Mouse (Mus musculus) embryonic facial prominence, embryonic 13.5 days (tissue): ENCODE data around the gene Mrgprb5. TPM values are rescaled to one million over a fixed set of nuclear protein-coding genes. Genes with fewer than 3 reads are reported as not detected.
"Not testable (repeated sequence)": the region's sequence is repeated elsewhere in the genome, so short reads cannot be mapped to it uniquely, and the experiment has no call there.

Experiments
- ATAC-seq: fragments of 200-750 bp; cut with Nextera tagmentation; 2 replicates; pipeline ENCODE4 v1.8.0; 2017; ENCODE audit warnings: low read depth; ENCODE audit not compliant: insufficient number of reproducible peaks, insufficient read depth, low FRiP score, low TSS enrichment
- H3K27ac ChIP-seq: fragments of 300-500 bp; sonication (generic); 2 replicates; pipeline ENCODE4 v1.5.1; 2015; ENCODE audit warnings: moderate library complexity, mild to moderate bottlenecking, inconsistent platforms
- H3K27me3 ChIP-seq: fragments of 300-500 bp; sonication (generic); 2 replicates; pipeline ENCODE4 v1.6.1; 2015; ENCODE audit warnings: mild to moderate bottlenecking, inconsistent platforms
- H3K36me3 ChIP-seq: fragments of 300-500 bp; sonication (generic); 2 replicates; pipeline ENCODE4 v1.6.1; 2015; ENCODE audit warnings: mild to moderate bottlenecking, inconsistent platforms
- H3K4me1 ChIP-seq: fragments of 300-500 bp; sonication (generic); 2 replicates; pipeline ENCODE4 v1.6.1; 2015; ENCODE audit warnings: inconsistent platforms
- H3K4me2 ChIP-seq: fragments of 300-500 bp; sonication (generic); 2 replicates; pipeline ENCODE4 v1.6.1; 2015; ENCODE audit warnings: moderate library complexity, mild to moderate bottlenecking, inconsistent platforms
- H3K4me3 ChIP-seq: fragments of 300-500 bp; sonication (generic); 2 replicates; pipeline ENCODE4 v1.5.1; 2015; ENCODE audit warnings: mild to moderate bottlenecking, inconsistent platforms
- H3K9ac ChIP-seq: fragments of 300-500 bp; sonication (generic); 2 replicates; pipeline ENCODE4 v1.6.1; 2015; ENCODE audit warnings: mild to moderate bottlenecking, inconsistent platforms
- H3K9me3 ChIP-seq: fragments of 300-500 bp; sonication (generic); 2 replicates; pipeline ENCODE4 v1.6.1; 2016; ENCODE audit warnings: inconsistent platforms
- WGBS: fragments of 180-500 bp; shearing (Covaris S2); methylation state at CpG from one replicate; pipeline ENCODE4 v1.1.7; 2015; ENCODE audit warnings: mixed read lengths; 5-methylcytosine and 5-hydroxymethylcytosine counted together
- polyA plus RNA-seq: library from polyadenylated mRNA; unstranded; fragments of >200 nt; fragmentation: Nextera tagmentation; extraction: Ambion mirVana; gene quantifications from 2 replicates; pipeline ENCODE4 v1.2.1, GENCODE M21; 2015

Mrgprb5 gene
- polyA plus RNA-seq: not detected in 2 replicates

DNA sequence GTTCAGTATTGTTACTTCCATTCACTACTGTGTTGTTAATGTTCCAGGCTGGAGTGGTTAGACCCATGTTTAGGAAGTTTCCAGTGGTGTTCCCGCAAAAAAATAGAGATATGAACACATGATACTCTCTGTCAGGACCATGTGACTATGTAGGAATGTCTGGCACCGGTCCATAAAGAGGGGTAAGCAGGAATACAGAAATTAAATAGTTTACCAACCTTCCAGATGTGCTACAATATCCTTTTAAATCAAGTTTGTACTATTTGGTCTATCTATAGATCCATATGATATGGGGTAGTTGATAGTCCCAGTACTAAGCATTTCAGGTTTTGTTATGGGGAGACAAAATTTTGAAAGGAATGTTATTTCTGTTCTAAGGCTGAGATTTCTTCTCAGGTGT lies at the start of gene Mrgprb5:
TSS of gene Mrgprb5 (minus strand) at position 101 of the 400 bp plus-strand sequence.
- H3K27me3 ChIP-seq: no peaks in the 10 kb centered on the region
- H3K27ac ChIP-seq: no peak within 1 kb of the TSS
- H3K9ac ChIP-seq: no peak within 1 kb of the TSS
- no peaks in the 10 kb centered on the region for H3K4me1 ChIP-seq
- H3K4me3 ChIP-seq: no peak within 1 kb of the TSS
- H3K36me3 ChIP-seq: no peaks in the 10 kb centered on the region
- H3K4me2 ChIP-seq: no peak within 1 kb of the TSS
- no peaks in the 10 kb centered on the region for H3K9me3 ChIP-seq
- ATAC-seq: no peak
- WGBS: 77% methylated on average over 2 of the region's 2 CpGs

DNA sequence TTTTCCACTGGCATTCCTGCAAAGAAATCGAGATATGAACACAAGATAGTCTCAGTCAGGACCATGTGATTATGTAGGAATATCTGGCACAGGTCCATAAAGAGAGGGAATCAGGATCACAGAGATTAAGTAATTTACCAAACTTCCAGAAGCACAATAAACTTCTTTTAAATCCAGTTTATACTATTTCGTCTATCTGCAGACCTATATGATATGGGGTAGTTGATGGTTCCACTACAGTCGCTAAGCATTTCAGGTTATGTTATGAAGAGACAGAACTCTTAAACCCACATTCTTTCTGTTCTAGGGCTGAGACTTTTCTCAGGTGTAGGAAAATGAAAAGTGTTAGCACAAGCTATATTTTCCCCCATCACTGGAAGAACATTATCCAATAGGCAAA lies 30.4 kb upstream of the Mrgprb5 start, which contains the start of gene Mrgprb4:
TSS of gene Mrgprb4 (minus strand) at position 101 of the 400 bp plus-strand sequence.
- H3K36me3 ChIP-seq: no peaks in the 10 kb centered on the region
- H3K4me1 ChIP-seq: no peaks in the 10 kb centered on the region
- H3K9me3 ChIP-seq: 0 out of 2 replicates have a peak, but pooled peaks cover 4% of the 10 kb centered on the region
- no peak within 1 kb of the TSS for H3K4me3 ChIP-seq
- H3K27ac ChIP-seq: no peak within 1 kb of the TSS
- no peak within 1 kb of the TSS for H3K4me2 ChIP-seq
- WGBS: 85% methylated on average over 3 of the region's 3 CpGs
- no peak for ATAC-seq
- no peaks in the 10 kb centered on the region for H3K27me3 ChIP-seq
- no peak within 1 kb of the TSS for H3K9ac ChIP-seq

GRCm38 (mm10) chr7:48167471-48167870 lies 1.3 kb downstream of the Mrgprb5 start:
- ATAC-seq: no peak
- Histone ChIP-seq H3K4me2 (no peak overlapping the region), H3K4me1 (no peaks in the 10 kb centered on the region), H3K36me3 (no peaks in the 10 kb centered on the region), H3K9me3 (no peaks in the 10 kb centered on the region), H3K27ac (no peak overlapping the region), H3K4me3 (no peak overlapping the region), H3K9ac (no peak overlapping the region), H3K27me3 (no peaks in the 10 kb centered on the region)
- 79% methylated on average over 2 of the region's 2 CpGs for WGBS

DNA sequence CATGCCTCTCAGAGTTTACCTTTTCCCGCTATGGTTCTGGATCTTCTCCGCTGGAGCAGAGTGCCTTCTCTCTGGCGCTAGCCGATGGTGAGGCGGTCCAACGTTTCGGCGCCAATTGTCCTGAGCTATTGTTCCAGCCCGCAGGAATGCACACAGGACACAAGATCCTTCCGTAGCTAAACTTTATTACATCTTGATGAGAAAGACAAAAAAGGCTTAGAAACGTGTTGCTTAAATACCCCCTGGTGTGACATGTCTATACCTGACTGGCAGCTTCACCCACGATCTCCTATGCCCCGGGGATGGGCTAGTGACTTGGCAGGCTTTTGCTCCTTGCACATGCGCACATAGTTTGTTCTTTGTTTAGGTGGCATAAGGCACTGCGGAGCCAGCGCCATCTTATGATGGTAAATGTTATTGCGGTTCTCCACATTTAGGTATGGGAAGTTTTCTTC lies 30.5 kb downstream of the Mrgprb5 start:
- 0 out of 2 replicates have a peak, but pooled peaks have one; percentile 52 for ATAC-seq
- H3K4me3 ChIP-seq: peak overlapping the region; percentile 59
- no peaks in the 10 kb centered on the region for H3K27me3 ChIP-seq
- WGBS: 2% methylated on average over 17 of the region's 17 CpGs
- H3K9ac ChIP-seq: peak overlapping the region; percentile 83
- peaks cover 11% of the 10 kb centered on the region; the same call in 1 of the 2 replicates for H3K9me3 ChIP-seq
- peaks cover 4% of the 10 kb centered on the region for H3K4me1 ChIP-seq
- no peaks in the 10 kb centered on the region for H3K36me3 ChIP-seq
- H3K4me2 ChIP-seq: peak overlapping the region; percentile 80
- H3K27ac ChIP-seq: peak overlapping the region; percentile 90

DNA sequence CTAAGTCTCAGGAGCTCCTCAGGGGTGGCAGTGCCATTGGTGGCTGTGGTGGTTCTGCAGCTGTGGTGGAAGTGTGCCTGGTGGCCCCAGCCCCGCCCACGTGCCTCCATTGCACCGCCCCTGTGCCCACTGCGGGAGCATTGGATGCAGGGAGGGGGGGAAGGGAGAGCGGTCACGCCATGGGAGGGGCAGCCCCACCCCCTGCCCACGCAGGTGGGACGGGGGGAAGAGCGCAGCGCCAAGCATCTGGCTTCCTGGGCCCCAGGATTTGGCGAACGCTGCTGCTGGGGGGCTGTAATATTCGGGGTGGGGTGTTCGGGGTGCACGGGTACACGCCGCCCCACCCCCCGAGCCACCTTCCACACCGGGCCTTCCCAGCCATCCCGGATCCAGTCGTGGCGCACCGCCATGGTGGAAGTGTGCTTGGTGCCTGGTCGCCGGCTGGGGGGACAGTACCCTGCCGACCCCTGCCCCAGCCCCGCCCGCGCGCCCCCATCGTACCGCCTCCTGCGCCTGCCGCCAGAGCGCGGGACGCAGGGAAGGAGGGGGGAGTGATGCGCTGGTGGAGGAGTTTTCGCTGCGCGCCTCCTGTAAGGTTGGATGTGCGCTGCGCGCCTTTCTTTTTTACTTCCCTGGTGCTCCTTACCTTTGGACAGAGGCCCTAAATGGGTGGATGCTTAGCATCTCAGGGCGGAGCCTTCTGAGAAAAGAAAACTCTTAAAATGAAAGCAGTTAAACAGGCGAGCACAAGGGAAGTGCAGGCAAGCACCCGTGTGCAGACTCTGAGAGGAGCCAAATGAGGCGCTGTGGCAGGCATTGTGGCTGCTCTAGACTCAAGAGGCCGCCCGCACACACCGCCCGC lies 31.4 kb downstream of the Mrgprb5 start:
- H3K27ac ChIP-seq: peak overlapping the region; percentile 90
- peak overlapping the region; percentile 83 for H3K9ac ChIP-seq
- peak overlapping the region; percentile 80 for H3K4me2 ChIP-seq
- no peaks in the 10 kb centered on the region for H3K36me3 ChIP-seq
- peak overlapping the region; percentile 59 for H3K4me3 ChIP-seq
- H3K4me1 ChIP-seq: peaks cover 4% of the 10 kb centered on the region
- H3K9me3 ChIP-seq: peaks cover 11% of the 10 kb centered on the region; the same call in 1 of the 2 replicates
- ATAC-seq: peak; percentile 85
- H3K27me3 ChIP-seq: no peaks in the 10 kb centered on the region
- WGBS: 3% methylated on average over 48 of the region's 52 CpGs

DNA sequence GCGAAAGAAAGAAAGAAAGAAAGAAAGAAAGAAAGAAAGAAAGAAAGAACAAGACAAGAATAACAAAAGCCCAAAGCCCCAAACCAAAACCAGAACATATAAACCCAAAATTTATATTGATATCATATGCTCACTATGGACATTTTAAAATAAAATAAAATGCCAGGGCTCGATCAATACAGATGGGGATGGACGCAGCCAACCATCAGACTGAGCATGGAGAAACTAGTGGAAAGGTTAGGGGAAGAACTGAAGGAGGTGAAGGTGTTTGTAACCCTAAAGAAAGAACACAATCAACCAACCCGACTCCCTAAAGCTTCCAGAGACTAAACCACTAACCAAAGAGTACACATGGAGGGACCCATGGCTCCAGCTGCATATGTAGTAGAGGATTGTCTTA lies 36.1 kb downstream of the Mrgprb5 start:
- Histone ChIP-seq H3K27ac (no peak overlapping the region), H3K4me2 (no peak overlapping the region), H3K4me1 (peaks cover 4% of the 10 kb centered on the region), H3K36me3 (no peaks in the 10 kb centered on the region), H3K9ac (no peak overlapping the region), H3K9me3 (no peaks in the 10 kb centered on the region), H3K27me3 (no peaks in the 10 kb centered on the region), H3K4me3 (no peak overlapping the region)
- ATAC-seq: no peak
- 68% methylated on average over 4 of the region's 4 CpGs for WGBS

DNA sequence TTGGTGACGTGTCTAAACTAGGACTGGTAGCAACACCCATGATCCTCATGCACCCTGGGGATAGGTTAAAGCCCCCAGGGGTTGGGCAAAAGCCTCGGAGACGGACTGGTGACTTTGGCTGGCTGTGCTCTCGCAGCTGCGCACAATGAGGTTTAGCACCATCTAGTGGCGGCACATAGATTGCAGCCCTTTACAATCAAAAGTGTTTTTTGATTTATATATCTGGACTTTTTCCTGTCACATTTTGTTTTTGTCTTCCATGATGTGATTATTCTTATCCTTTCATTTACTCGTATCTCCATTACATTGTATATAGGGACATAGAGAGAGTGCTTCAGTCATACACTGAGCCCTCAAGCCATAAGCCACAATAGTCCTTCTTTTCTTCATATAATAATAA lies 36.6 kb downstream of the Mrgprb5 start:
- WGBS: under 1% methylated on average over 6 of the region's 7 CpGs

GRCm38 (mm10) chr7:48131820-48132219 lies 37.0 kb downstream of the Mrgprb5 start:
- H3K27ac ChIP-seq: peak overlapping the region; percentile 91
- not testable (repeated sequence) for H3K27me3 ChIP-seq, ATAC-seq, H3K9me3 ChIP-seq, H3K36me3 ChIP-seq, H3K4me1 ChIP-seq
- peak overlapping the region; percentile 56 for H3K4me2 ChIP-seq
- H3K9ac ChIP-seq: peak overlapping the region; percentile 71
- 0% methylated on average over 11 of the region's 14 CpGs for WGBS
- H3K4me3 ChIP-seq: peak overlapping the region; percentile 46

More for the DNA sequence above, 36.6 kb downstream of the Mrgprb5 start:
- H3K27me3 ChIP-seq, H3K36me3 ChIP-seq, H3K9me3 ChIP-seq, H3K4me1 ChIP-seq, ATAC-seq: not testable (repeated sequence)
- Histone ChIP-seq H3K9ac (peak overlapping the region; percentile 71; the same call in 1 of the 2 replicates), H3K4me3 (peak overlapping the region; percentile 46), H3K4me2 (peak overlapping the region; percentile 56), H3K27ac (peak overlapping the region; percentile 91)

GRCm38 (mm10) chr7:48123806-48124205 lies 45.0 kb downstream of the Mrgprb5 start:
- H3K9me3 ChIP-seq: no peaks in the 10 kb centered on the region
- H3K9ac ChIP-seq: no peak overlapping the region
- no peaks in the 10 kb centered on the region for H3K36me3 ChIP-seq
- 81% methylated on average over 5 of the region's 5 CpGs for WGBS
- H3K4me3 ChIP-seq: no peak overlapping the region
- no peak overlapping the region for H3K4me2 ChIP-seq
- H3K27me3 ChIP-seq: no peaks in the 10 kb centered on the region
- no peaks in the 10 kb centered on the region for H3K4me1 ChIP-seq
- ATAC-seq: no peak
- H3K27ac ChIP-seq: no peak overlapping the region

Other genes with a start within 250 kb of the Mrgprb5 start
- not detected in 2 replicates for gene Mrgpra4, start 186.9 kb downstream of the Mrgprb5 start, polyA plus RNA-seq
- gene Mrgprx1, start 141.4 kb downstream of the Mrgprb5 start, polyA plus RNA-seq: not detected in 2 replicates
- gene Mrgprb4, start 30.3 kb upstream of the Mrgprb5 start, polyA plus RNA-seq: not detected in 2 replicates
- gene Mrgprb8, start 219.5 kb upstream of the Mrgprb5 start, polyA plus RNA-seq: not detected in 2 replicates